Mouse (Mus musculus): ENCODE measurements around the gene Stat4.

GRCm38 (mm10) chr1:52124818-52125217 lies 137.9 kb downstream of the Stat4 start:
- no peak for TF ChIP-seq USF1 (IDR thresholded peaks at IDR 0.05; ENCODE audit: low read depth, low read length)
- no peak for TF ChIP-seq CHD1 (IDR thresholded peaks at IDR 0.05; ENCODE audit: low read depth, low read length)
- TF ChIP-seq CTCF (conservative IDR thresholded peaks at IDR 0.05 in 1 of 2, IDR thresholded peaks at IDR 0.05 in 1 of 2; ENCODE audit: low read depth in 2 of 2, low read length in 2 of 2): no peak
- TF ChIP-seq POLR2A (IDR thresholded peaks at IDR 0.05; ENCODE audit: low read depth, low read length): no peak
- no peak for TF ChIP-seq MAX (IDR thresholded peaks at IDR 0.05; ENCODE audit: low read length)
- no peak for TF ChIP-seq ETS1 (conservative IDR thresholded peaks at IDR 0.05; ENCODE audit: low read depth, low read length)
- no peak for TF ChIP-seq MAFK (IDR thresholded peaks at IDR 0.05; ENCODE audit: insufficient replicate concordance, low read length)
- TF ChIP-seq EP300 (IDR thresholded peaks at IDR 0.05; ENCODE audit: low read length): no peak
- no peak for TF ChIP-seq ZC3H11A (IDR thresholded peaks at IDR 0.05; ENCODE audit: low read depth, low read length)
- no peak for TF ChIP-seq E2F4 (IDR thresholded peaks at IDR 0.05; ENCODE audit: insufficient replicate concordance, low read depth, low read length)
- no peak for TF ChIP-seq JUN (IDR thresholded peaks at IDR 0.05; ENCODE audit: insufficient read depth, low read depth, low read length)
- TF ChIP-seq MYC (IDR thresholded peaks at IDR 0.05; ENCODE audit: low read depth, low read length): no peak
- no peak for TF ChIP-seq HCFC1 (IDR thresholded peaks at IDR 0.05; ENCODE audit: low read depth, low read length)
- TF ChIP-seq ELF1 (IDR thresholded peaks at IDR 0.05; ENCODE audit: low read depth, low read length): no peak
